Mouse (Mus musculus) thymus, postnatal 25 days (tissue): ENCODE measurements around the gene Ptprd.

ENCODE experiments used
- DNase-seq: peaks from one replicate; pipeline ENCODE4 v3.0.0; 2022

Ptprd gene

GRCm38 (mm10) chr4:78211529-78212494 is at the start of gene Ptprd:
Ptprd (minus strand) TSS chr4:78211961.
- no peak for DNase-seq

DNA sequence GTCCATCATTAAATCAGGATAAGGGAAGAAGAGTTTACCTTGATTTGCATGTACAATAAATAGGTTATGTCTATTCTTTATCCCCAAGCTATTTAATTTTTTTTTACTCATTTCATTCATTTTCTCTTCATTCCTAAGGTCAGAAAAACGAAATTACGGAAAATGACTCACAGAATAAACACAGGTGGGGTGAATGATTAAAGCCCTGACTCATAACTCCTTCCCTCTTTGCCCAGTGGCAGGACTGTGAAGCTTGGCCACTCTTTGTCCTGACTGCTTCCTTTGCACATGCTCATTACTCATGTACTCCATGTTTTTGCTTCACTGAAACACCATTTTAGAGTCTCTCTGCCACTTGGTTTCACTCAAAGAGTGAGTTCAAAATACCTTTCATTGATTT is 24.1 kb upstream of the Ptprd start:
- no peak for DNase-seq

DNA sequence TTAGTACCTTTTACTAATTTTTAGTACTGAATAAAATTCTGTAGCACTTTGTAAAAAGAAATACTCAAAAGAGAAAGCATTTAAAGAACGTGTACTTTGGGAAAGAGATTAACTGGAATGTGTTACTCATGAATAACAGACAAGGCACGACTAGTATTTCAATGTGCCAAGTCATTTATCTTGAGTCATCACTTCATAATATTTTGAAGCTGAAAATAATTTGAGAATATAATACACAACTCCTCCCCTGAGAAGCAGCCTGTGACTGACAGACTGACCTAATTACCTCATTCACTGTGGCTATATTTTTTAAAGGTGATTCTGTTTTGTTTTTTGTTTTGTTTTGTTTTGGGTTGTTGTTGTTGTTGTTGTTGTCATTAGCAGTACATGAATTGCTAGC is 23.6 kb upstream of the Ptprd start:
- DNase-seq: no peak

DNA sequence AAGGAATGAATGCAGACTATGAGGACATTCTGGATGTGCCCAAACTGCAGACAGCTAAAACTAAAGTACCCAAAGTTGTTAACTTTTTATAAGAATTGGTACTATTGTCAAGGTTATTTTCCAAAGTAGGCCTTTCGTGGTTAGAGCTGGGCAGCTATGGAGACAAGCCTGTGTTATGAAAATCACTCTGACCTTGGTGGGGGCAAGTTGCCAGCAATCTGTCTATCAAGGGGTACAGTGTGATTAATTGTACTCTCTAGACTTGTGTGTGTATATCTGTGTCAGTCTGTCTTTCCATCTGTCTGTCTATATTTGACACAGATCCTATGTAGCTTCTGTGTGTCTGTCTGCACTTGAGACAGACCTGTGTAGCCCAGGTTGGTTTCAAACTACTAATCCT is 22.9 kb upstream of the Ptprd start:
- DNase-seq: no peak

DNA sequence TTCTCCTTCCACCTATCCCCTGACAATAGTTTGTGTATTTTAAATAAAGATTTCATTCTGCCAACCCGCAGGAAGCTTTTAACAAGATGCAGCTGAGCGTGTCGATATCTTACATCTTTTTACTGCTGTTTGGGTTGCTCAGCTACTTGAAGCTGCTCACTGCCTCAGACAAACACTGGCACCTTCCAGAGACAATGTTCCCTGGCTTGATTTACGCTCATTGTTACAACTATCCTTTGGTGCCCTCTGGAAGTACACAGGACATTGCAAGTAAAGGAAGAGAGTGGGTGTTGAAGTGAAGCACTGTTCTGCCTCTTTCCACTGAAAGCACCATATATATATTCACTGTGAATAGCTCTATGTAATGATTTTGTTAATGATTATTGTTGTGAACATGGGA is 2.2 kb upstream of the Ptprd start:
- no peak for DNase-seq

GRCm38 (mm10) chr4:78212941-78213340 is 1.2 kb upstream of the Ptprd start:
- DNase-seq: no peak

DNA sequence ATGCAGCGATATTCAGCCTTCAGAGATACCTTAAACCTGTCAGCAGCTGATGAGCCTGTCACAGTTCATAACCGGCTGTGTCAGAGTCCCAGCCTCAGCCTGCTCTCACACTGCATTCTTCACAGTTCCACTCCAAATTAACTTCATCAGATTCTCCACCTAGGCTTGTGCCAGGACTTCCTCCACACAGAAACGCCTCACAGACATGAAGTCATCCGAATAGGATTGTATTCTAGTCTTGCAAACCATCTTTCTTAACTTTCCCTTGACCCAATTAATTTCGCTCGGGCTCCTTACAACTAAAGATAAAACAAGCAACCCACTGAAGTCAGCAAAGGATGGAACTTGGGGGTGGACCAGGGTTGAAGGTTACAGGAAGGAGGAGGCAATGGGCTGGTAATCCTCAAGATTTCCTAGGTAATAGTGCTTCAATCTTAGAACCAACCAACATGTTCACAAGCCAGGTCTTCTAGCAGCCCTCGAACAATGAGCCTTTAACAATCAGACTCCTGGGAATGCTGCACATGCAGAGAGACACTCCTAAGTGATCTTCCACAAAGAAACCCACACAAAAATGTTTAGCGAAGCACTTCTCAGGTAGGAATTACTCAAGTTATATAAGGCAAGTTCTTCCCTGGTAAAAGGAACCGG is 758 bp downstream of the Ptprd start:
- DNase-seq: no peak

- DNase-seq: no peak
Measured at GRCm38 (mm10) chr4:78205018-78205417, 6.7 kb downstream of the Ptprd start.

DNA sequence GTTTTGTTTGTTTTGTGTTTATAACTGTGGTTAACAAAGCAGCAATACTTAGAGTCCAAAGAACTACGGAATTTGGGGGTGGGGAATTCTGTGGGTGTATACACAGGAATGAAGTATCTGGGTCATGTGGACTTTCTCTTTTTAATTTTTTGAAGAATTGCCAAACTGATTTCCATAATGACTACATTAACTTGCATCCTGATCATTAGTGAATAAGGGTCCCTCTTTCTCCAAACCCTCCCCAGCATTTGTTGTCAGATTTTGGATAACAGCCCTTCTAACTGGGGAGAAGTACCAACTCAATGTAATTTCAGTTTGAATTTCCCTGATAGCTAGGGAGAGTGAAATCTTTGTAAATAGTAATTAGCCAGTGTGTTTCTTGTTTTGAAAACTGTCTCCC is 43.3 kb downstream of the Ptprd start:
- DNase-seq: no peak

DNA sequence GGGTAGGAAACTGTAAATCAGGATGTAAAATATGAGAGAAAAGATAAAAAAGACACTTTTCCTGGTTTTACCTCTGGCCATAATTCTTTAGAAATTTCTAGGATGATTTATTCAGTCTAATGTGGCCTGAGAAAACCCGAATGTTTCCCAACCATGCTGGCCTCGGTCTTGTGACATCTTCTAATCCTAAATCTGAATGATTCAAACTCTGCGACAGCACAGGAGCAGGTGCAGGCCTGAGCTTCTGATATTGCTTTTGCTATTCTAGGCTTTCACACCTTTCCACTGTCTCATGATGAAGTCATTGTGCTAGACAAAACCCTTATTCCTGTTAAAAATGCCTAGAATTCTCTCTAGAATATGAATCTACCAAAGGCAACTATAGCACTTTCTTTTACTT is 51.3 kb downstream of the Ptprd start:
- no peak for DNase-seq

GRCm38 (mm10) chr4:78150561-78150960 is 61.2 kb downstream of the Ptprd start:
- no peak for DNase-seq

DNA sequence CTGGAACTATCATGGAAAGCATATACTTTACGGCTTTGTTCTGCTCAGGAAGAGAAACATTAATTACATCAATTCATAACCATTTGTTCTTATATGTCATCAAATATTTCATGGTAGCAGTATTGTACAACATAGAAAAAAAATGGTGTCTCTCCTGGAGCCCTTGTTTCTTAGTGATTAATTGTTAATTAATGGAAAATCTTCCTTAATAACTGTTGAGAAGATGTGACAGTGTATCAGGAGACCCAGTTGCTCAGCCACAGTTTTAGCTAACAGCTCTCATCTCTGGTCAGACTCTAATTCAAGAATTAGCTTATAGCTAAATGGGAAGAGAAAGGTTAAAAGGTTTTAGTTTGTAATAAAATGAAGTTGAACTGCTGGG is 69.0 kb downstream of the Ptprd start:
- no peak for DNase-seq

- DNase-seq: no peak
Measured at GRCm38 (mm10) chr4:78142088-78142766, 69.5 kb downstream of the Ptprd start.

DNA sequence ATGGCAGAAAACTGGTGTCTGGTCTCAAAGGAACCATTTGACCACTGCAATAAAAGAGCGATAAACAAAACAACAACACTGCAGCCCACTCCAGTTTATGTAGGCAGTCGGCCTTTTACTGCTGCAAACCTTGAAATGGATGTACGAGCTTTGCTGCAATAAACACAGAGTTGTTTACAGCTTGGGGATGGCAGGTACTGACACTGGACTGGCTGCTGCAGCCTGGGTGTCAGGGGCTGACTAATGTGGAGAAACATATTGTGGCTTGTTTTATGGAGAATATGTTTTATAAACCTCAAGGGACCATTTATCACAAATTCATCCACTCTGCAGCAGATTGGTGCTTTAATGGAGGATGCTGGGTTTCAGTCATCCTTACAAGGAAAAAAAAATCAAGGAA is 100.9 kb downstream of the Ptprd start:
- no peak for DNase-seq

GRCm38 (mm10) chr4:78097526-78097925 is 114.2 kb downstream of the Ptprd start:
- no peak for DNase-seq

DNA sequence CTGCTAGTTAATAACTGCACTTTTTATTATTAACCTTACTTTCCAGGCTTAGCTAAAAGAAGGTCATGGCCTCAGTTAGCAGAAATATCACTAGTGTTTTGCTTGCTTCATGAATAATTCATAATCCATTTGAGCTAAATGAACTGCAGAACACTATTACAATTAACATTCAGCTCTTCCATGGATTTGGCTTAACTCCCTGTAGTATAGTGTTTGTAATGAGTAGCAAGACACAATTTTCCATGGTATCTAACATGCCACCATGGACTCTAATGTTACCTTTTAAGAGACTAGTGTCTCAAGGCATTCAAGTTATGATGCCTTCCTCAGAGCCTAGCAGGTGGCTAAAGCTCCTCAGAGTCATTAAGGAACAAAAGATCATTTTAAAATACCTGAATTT is 129.0 kb downstream of the Ptprd start:
- no peak for DNase-seq

- no peak for DNase-seq
Measured at GRCm38 (mm10) chr4:78077499-78077898, 134.3 kb downstream of the Ptprd start.

GRCm38 (mm10) chr4:78077087-78077486 is 134.7 kb downstream of the Ptprd start:
- DNase-seq: no peak

- no peak for DNase-seq
Measured at GRCm38 (mm10) chr4:78038401-78038800, 173.4 kb downstream of the Ptprd start.

GRCm38 (mm10) chr4:78002065-78002464 is 209.7 kb downstream of the Ptprd start:
- no peak for DNase-seq

- no peak for DNase-seq
Measured at GRCm38 (mm10) chr4:77992709-77993108, 219.1 kb downstream of the Ptprd start.

GRCm38 (mm10) chr4:77982094-77982493 is 229.7 kb downstream of the Ptprd start:
- no peak for DNase-seq

GRCm38 (mm10) chr4:77961711-77962110 is 250.1 kb downstream of the Ptprd start:
- no peak for DNase-seq

GRCm38 (mm10) chr4:77889489-77889888 is 322.3 kb downstream of the Ptprd start:
- DNase-seq: no peak
